Mouse (Mus musculus): Measurements from ENCODE around the gene Tns1.
A peak's percentile ranks its signal among the peaks of the same experiment; 100 is the strongest.

DNA sequence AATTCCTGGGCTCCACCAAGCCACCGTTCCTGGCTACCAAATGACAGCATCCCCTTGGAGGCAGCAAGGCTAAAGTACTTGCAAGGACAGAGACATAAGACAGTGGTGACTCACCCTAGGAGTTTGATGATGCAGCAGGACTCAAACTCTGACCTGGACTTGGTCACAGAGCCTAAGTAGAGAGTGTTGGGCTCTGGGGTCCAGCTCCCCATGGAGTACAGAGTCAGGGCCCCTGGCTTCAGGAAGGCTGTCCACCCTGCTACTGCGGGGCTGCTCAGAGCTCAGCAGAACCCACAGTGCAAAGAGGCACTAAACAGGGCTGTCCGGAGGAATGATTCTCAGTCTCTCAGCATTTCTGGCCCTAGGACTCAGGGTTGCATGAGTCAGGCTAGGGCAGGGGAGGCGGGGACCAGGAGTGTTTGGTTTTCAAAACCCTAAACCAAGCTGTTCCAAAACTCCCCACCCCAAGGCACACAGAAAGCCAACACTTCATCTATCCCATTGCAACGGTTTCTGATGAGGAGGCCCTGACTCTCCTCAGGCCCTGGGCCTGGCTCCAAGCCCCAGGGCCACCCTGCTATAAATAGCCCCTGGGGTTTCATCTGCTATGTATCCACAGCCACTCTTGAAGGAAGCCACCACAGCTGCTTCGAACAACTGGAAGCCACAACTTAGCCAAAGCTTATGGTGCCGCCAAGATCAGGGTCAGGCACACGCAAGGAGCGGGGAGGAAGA lies 126.0 kb downstream of the Tns1 start:
- peak; percentile 80 for TF ChIP-seq EP300 (IDR thresholded peaks at IDR 0.05)
- TF ChIP-seq CTCF (IDR thresholded peaks at IDR 0.05), result no peak

Measured in lung, postnatal 0 days (tissue).